Mouse (Mus musculus) adrenal gland, adult 18-20 months (tissue): Measurements from ENCODE around the gene Pold2. TPM values are rescaled to one million over a fixed set of nuclear protein-coding genes. Genes with fewer than 3 reads are reported as not detected.

Source experiments
- DNase-seq, 2 experiments: peaks; one replicate each; pipeline ENCODE4 v3.0.0; 2021 to 2022; ENCODE audit warnings: low spot score in 2 of 2
- total RNA-seq, 2 experiments: library from RNA; stranded (reverse); gene quantifications; 1 replicate in 1 of 2; 2 replicates in 1 of 2; pipeline ENCODE4 v1.2.3; 2021

Gene Pold2
- total RNA-seq, 2 experiments from 2014 or later = 34.1 to 44.6 TPM

GRCm38 (mm10) chr11:5860639-5861038 is 17.5 kb downstream of the Pold2 start:
- DNase-seq = no peak

- DNase-seq = no peak
These were observed 18.1 kb downstream of the Pold2 start for GRCm38 (mm10) chr11:5859883-5860550.

GRCm38 (mm10) chr11:5858723-5859122 is 19.4 kb downstream of the Pold2 start:
- DNase-seq = no peak

GRCm38 (mm10) chr11:5856479-5857130 is 21.5 kb downstream of the Pold2 start:
- DNase-seq = no peak

- DNase-seq = no peak
These were observed 22.2 kb downstream of the Pold2 start for GRCm38 (mm10) chr11:5855902-5856301.

GRCm38 (mm10) chr11:5855481-5855880 is 22.6 kb downstream of the Pold2 start:
- DNase-seq = no peak

- no peak for DNase-seq
These were observed 25.8 kb downstream of the Pold2 start for GRCm38 (mm10) chr11:5852314-5852713.

- DNase-seq = no peak
These were observed 26.9 kb downstream of the Pold2 start for GRCm38 (mm10) chr11:5851021-5851736.

GRCm38 (mm10) chr11:5850452-5850851 is 27.6 kb downstream of the Pold2 start:
- no peak for DNase-seq

- DNase-seq = no peak
These were observed 28.8 kb downstream of the Pold2 start for GRCm38 (mm10) chr11:5849316-5849715.

GRCm38 (mm10) chr11:5848741-5849140 is 29.4 kb downstream of the Pold2 start:
- DNase-seq = no peak

GRCm38 (mm10) chr11:5846639-5847345 is 31.3 kb downstream of the Pold2 start:
- DNase-seq = no peak

- DNase-seq = no peak
These were observed 35.0 kb downstream of the Pold2 start for GRCm38 (mm10) chr11:5843131-5843530.

GRCm38 (mm10) chr11:5841751-5842150 is 36.3 kb downstream of the Pold2 start:
- no peak for DNase-seq

- no peak for DNase-seq
These were observed 37.7 kb downstream of the Pold2 start for GRCm38 (mm10) chr11:5840346-5840745.

GRCm38 (mm10) chr11:5837251-5838246 is 40.5 kb downstream of the Pold2 start, which contains the start of gene Polm:
TSS of gene Polm (minus strand) at chr11:5838016.
- peak; percentile 87 to 89 for DNase-seq

- DNase-seq = no peak
These were observed 42.0 kb downstream of the Pold2 start for GRCm38 (mm10) chr11:5836126-5836525.

- DNase-seq = no peak
These were observed 43.0 kb downstream of the Pold2 start for GRCm38 (mm10) chr11:5835057-5835456.

- no peak for DNase-seq
These were observed 43.6 kb downstream of the Pold2 start for GRCm38 (mm10) chr11:5834506-5834905.

- no peak for DNase-seq
These were observed 48.8 kb downstream of the Pold2 start for GRCm38 (mm10) chr11:5829327-5829726.
